Mouse (Mus musculus): ENCODE data around the gene Ifitm1. TPM values are rescaled to one million over a fixed set of nuclear protein-coding genes. Genes with fewer than 3 reads are reported as not detected.
A peak's percentile ranks its signal among the peaks of the same experiment; 100 is the strongest.

The Ifitm1 gene
- polyA plus RNA-seq, 1 experiment from 2014 or later = 7.4 TPM

DNA sequence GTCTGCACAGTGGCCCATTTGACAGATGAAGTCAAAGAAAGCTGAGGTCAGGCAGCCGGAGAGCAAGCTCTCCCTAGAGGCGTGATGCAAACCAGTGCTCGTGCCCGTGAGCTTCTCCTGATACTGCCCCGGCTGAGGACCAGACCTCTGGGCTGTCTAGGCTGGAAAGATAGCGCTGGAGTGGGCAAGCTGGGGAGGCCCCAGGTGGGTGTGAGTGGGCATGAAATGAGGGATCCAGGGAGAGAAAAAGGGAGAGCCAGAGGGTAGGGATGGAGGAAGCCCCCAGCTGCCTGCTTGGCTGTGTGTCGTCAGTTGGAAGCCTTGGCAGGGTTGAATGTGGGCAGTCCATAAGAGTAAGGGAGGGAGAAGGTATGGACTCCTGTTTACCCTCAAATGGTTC lies 22.8 kb upstream of the Ifitm1 start:
- Histone ChIP-seq H3K4me1 (ENCODE audit: control insufficient read depth in 2 of 2, insufficient read depth in 2 of 2, low read length in 2 of 2) (peaks cover 20 to 29% of the 10 kb centered on the region in 2 experiments), H3K27me3 (ENCODE audit: control insufficient read depth, insufficient read depth, low read length) (no peaks in the 10 kb centered on the region)
- WGBS = 80% methylated on average over 7 of the region's 7 CpGs

GRCm38 (mm10) chr7:140945247-140945646 lies 21.8 kb upstream of the Ifitm1 start:
- Histone ChIP-seq H3K4me3 (ENCODE audit: control insufficient read depth in 1 of 2, insufficient read depth in 1 of 2, low read depth in 1 of 2, low read length in 2 of 2) (no peak overlapping the region), H3K27me3 (ENCODE audit: control insufficient read depth, insufficient read depth, low read length) (no peaks in the 10 kb centered on the region), H3K4me1 (ENCODE audit: control insufficient read depth in 2 of 2, insufficient read depth in 2 of 2, low read length in 2 of 2) (peaks cover 20 to 29% of the 10 kb centered on the region in 2 experiments), H3K9ac (ENCODE audit: low read length) (no peak overlapping the region), H3K4me2 (ENCODE audit: low read length) (no peak overlapping the region), H3K27ac (replicated peaks in 1 of 2; ENCODE audit: control insufficient read depth in 1 of 2, insufficient read depth in 1 of 2, low read depth in 2 of 2, low read length in 2 of 2) (no peak overlapping the region), H3K9me3 (ENCODE audit: control insufficient read depth, low read length) (no peaks in the 10 kb centered on the region), H3K36me3 (ENCODE audit: control insufficient read depth, insufficient read depth, low read length) (peaks cover 52% of the 10 kb centered on the region)
- 89% methylated on average over 5 of the region's 5 CpGs for WGBS
- no peak for ATAC-seq (ENCODE audit: insufficient number of reproducible peaks, insufficient read depth, low FRiP score, low read depth)

More for the DNA sequence above, 22.8 kb upstream of the Ifitm1 start:
- H3K9me3 ChIP-seq (ENCODE audit: control insufficient read depth, low read length) = no peaks in the 10 kb centered on the region
- H3K36me3 ChIP-seq (ENCODE audit: control insufficient read depth, insufficient read depth, low read length) = peaks cover 44% of the 10 kb centered on the region
- no peak overlapping the region for H3K4me2 ChIP-seq (ENCODE audit: low read length)
- H3K9ac ChIP-seq (ENCODE audit: low read length) = no peak overlapping the region
- no peak for ATAC-seq (ENCODE audit: insufficient number of reproducible peaks, insufficient read depth, low FRiP score, low read depth)
- H3K4me3 ChIP-seq (ENCODE audit: control insufficient read depth in 1 of 2, insufficient read depth in 1 of 2, low read depth in 1 of 2, low read length in 2 of 2) = no peak overlapping the region
- no peak overlapping the region for H3K27ac ChIP-seq (replicated peaks in 1 of 2; ENCODE audit: control insufficient read depth in 1 of 2, insufficient read depth in 1 of 2, low read depth in 2 of 2, low read length in 2 of 2)

DNA sequence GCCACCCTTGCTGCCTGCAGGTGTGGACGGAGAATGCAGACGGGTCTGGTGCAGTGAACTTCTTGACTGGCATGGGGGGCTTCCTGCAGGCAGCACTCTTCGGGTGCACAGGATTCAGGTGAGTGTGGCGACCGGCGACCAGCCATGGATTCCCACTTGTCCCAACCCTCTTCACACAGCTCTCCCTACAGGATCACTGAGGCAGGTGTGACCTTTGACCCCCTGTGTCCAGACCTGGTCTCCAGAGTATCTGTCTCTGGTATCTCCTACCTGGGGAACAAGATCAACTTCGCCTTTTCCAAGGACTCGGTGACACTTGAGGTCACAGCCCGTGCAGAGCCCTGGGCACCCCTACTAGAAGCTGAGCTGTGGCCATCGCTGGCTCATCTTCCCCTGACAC lies 20.7 kb upstream of the Ifitm1 start:
- H3K9me3 ChIP-seq (ENCODE audit: control insufficient read depth, low read length) = no peaks in the 10 kb centered on the region
- H3K4me2 ChIP-seq (ENCODE audit: low read length) = no peak overlapping the region
- 85% methylated on average over 10 of the region's 10 CpGs for WGBS
- H3K36me3 ChIP-seq (ENCODE audit: control insufficient read depth, insufficient read depth, low read length) = peaks cover 52% of the 10 kb centered on the region
- peak overlapping the region; percentile 26 to 74; a peak in 3 of 4 replicates for H3K27ac ChIP-seq (replicated peaks in 1 of 2; ENCODE audit: control insufficient read depth in 1 of 2, insufficient read depth in 1 of 2, low read depth in 2 of 2, low read length in 2 of 2)
- H3K4me1 ChIP-seq (ENCODE audit: control insufficient read depth in 2 of 2, insufficient read depth in 2 of 2, low read length in 2 of 2) = peaks cover 28 to 32% of the 10 kb centered on the region in 2 experiments
- no peak overlapping the region for H3K9ac ChIP-seq (ENCODE audit: low read length)
- no peak for ATAC-seq (ENCODE audit: insufficient number of reproducible peaks, insufficient read depth, low FRiP score, low read depth)
- no peaks in the 10 kb centered on the region for H3K27me3 ChIP-seq (ENCODE audit: control insufficient read depth, insufficient read depth, low read length)
- no peak overlapping the region for H3K4me3 ChIP-seq (ENCODE audit: control insufficient read depth in 1 of 2, insufficient read depth in 1 of 2, low read depth in 1 of 2, low read length in 2 of 2)

DNA sequence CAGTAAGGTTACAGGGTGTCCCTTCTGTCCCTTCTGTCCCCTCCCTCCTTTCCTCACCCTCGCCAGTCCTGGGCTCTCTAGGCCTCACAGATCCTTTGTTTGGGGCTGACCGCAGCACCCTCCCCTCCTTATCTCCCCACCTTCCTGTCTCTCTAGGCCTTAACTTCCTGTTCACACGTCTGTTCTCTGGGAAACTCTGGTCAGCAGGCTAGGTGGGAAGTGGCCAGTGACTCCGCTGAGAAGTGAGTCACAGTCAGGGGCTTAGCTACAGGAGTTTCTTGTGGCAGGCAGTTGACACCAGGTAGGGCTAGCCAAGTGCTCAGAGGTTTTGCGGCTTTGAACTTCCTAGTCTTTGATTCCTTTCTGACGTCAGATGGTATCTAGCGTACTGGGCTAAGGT lies 20.0 kb upstream of the Ifitm1 start:
- peak overlapping the region; percentile 38; the same call in 1 of the 2 replicates for H3K9ac ChIP-seq (ENCODE audit: low read length)
- 34% methylated on average over 7 of the region's 7 CpGs for WGBS
- no peaks in the 10 kb centered on the region for H3K27me3 ChIP-seq (ENCODE audit: control insufficient read depth, insufficient read depth, low read length)
- peaks cover 52% of the 10 kb centered on the region for H3K36me3 ChIP-seq (ENCODE audit: control insufficient read depth, insufficient read depth, low read length)
- peaks cover 30 to 37% of the 10 kb centered on the region in 2 experiments for H3K4me1 ChIP-seq (ENCODE audit: control insufficient read depth in 2 of 2, insufficient read depth in 2 of 2, low read length in 2 of 2)
- H3K4me2 ChIP-seq (ENCODE audit: low read length) = no peak overlapping the region
- no peaks in the 10 kb centered on the region for H3K9me3 ChIP-seq (ENCODE audit: control insufficient read depth, low read length)
- ATAC-seq (ENCODE audit: insufficient number of reproducible peaks, insufficient read depth, low FRiP score, low read depth) = peak; percentile 43; the same call in 1 of the 2 replicates
- peak overlapping the region; percentile 74 to 75 for H3K27ac ChIP-seq (replicated peaks in 1 of 2; ENCODE audit: control insufficient read depth in 1 of 2, insufficient read depth in 1 of 2, low read depth in 2 of 2, low read length in 2 of 2)
- no peak overlapping the region for H3K4me3 ChIP-seq (ENCODE audit: control insufficient read depth in 1 of 2, insufficient read depth in 1 of 2, low read depth in 1 of 2, low read length in 2 of 2)

- Histone ChIP-seq H3K36me3 (ENCODE audit: control insufficient read depth, insufficient read depth, low read length) (peaks cover 59% of the 10 kb centered on the region), H3K27ac (replicated peaks in 1 of 2; ENCODE audit: control insufficient read depth in 1 of 2, insufficient read depth in 1 of 2, low read depth in 2 of 2, low read length in 2 of 2) (peak overlapping the region; percentile 53 to 74), H3K4me3 (ENCODE audit: control insufficient read depth in 1 of 2, insufficient read depth in 1 of 2, low read depth in 1 of 2, low read length in 2 of 2) (no peak overlapping the region), H3K4me1 (ENCODE audit: control insufficient read depth in 2 of 2, insufficient read depth in 2 of 2, low read length in 2 of 2) (peaks cover 29 to 34% of the 10 kb centered on the region in 2 experiments), H3K9me3 (ENCODE audit: control insufficient read depth, low read length) (no peaks in the 10 kb centered on the region), H3K27me3 (ENCODE audit: control insufficient read depth, insufficient read depth, low read length) (no peaks in the 10 kb centered on the region), H3K9ac (ENCODE audit: low read length) (no peak overlapping the region), H3K4me2 (ENCODE audit: low read length) (no peak overlapping the region)
- no peak for ATAC-seq (ENCODE audit: insufficient number of reproducible peaks, insufficient read depth, low FRiP score, low read depth)
- 32% methylated on average over 8 of the region's 8 CpGs for WGBS
Observed at GRCm38 (mm10) chr7:140948161-140948560, 18.9 kb upstream of the Ifitm1 start.

DNA sequence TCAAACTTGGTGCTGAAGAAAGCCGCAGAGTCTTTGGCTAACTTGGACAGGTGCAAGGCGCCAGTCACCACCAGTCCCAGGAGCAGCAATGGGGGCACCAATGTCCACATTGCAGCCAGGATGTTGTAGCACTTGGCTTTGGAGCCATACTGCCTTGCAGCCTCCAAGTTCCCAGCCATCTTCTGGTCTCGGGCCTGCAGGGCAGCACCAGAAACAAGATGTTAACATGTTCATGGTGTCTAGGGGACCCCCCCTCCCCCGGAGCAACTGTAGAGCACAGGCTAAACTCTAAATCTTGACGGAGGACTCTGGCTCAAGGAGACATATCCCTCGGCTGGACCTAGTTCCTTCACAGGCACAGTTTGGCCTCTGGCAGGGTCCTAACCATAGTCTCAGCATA lies 17.8 kb upstream of the Ifitm1 start:
- 85% methylated on average over 6 of the region's 6 CpGs for WGBS
- no peak overlapping the region for H3K27ac ChIP-seq (replicated peaks in 1 of 2; ENCODE audit: control insufficient read depth in 1 of 2, insufficient read depth in 1 of 2, low read depth in 2 of 2, low read length in 2 of 2)
- ATAC-seq (ENCODE audit: insufficient number of reproducible peaks, insufficient read depth, low FRiP score, low read depth) = no peak
- H3K4me1 ChIP-seq (ENCODE audit: control insufficient read depth in 2 of 2, insufficient read depth in 2 of 2, low read length in 2 of 2) = peaks cover 29 to 38% of the 10 kb centered on the region in 2 experiments
- peaks cover 59% of the 10 kb centered on the region for H3K36me3 ChIP-seq (ENCODE audit: control insufficient read depth, insufficient read depth, low read length)
- no peak overlapping the region for H3K4me3 ChIP-seq (ENCODE audit: control insufficient read depth in 1 of 2, insufficient read depth in 1 of 2, low read depth in 1 of 2, low read length in 2 of 2)
- no peak overlapping the region for H3K4me2 ChIP-seq (ENCODE audit: low read length)
- no peaks in the 10 kb centered on the region for H3K27me3 ChIP-seq (ENCODE audit: control insufficient read depth, insufficient read depth, low read length)
- no peak overlapping the region for H3K9ac ChIP-seq (ENCODE audit: low read length)
- no peaks in the 10 kb centered on the region for H3K9me3 ChIP-seq (ENCODE audit: control insufficient read depth, low read length)

DNA sequence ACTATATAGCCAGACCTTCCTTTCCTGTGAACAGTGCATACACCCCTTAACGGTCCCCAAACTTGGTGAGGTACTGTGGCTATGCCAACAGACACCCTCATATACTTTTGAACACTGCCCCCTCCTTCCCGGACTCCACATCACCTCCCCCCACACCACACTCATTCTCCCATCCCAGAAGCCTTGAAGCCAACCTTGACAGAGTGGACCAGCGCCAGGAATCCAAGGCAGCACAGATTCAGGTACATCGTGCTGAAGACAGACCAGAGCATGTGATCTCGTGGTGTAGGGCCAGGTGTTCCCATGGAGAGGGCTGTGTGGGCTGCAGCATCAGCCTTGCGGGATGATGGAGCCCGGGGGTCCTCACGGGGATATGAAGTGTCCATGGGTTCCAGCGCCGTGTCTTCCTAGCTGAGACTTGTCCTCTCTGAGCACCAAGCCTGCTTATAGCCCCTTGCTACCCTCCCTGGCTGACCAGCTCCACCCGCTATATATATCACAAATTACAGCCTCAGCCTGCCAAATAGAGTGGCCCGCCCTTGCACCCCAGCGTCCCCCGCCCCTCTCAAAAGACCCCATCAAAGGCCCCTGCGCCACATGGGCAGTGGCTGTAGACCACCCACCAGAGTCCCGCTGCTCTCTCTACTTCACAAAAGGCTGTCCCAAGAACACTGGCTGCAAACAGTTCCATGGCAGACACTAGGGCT lies 17.0 kb upstream of the Ifitm1 start, which contains the start of gene Ifitm5:
TSS of gene Ifitm5 (minus strand) at position 468 of the 707 bp plus-strand sequence.
- Histone ChIP-seq H3K27ac (replicated peaks in 1 of 2; ENCODE audit: control insufficient read depth in 1 of 2, insufficient read depth in 1 of 2, low read depth in 2 of 2, low read length in 2 of 2) (peak within 1 kb of the TSS; percentile 39 to 63), H3K4me3 (ENCODE audit: control insufficient read depth in 1 of 2, insufficient read depth in 1 of 2, low read depth in 1 of 2, low read length in 2 of 2) (no peak within 1 kb of the TSS), H3K4me2 (ENCODE audit: low read length) (no peak within 1 kb of the TSS; the same call in 1 of the 2 replicates), H3K9me3 (ENCODE audit: control insufficient read depth, low read length) (no peaks in the 10 kb centered on the region), H3K4me1 (ENCODE audit: control insufficient read depth in 2 of 2, insufficient read depth in 2 of 2, low read length in 2 of 2) (peaks cover 29 to 43% of the 10 kb centered on the region in 2 experiments), H3K9ac (ENCODE audit: low read length) (no peak within 1 kb of the TSS), H3K27me3 (ENCODE audit: control insufficient read depth, insufficient read depth, low read length) (no peaks in the 10 kb centered on the region), H3K36me3 (ENCODE audit: control insufficient read depth, insufficient read depth, low read length) (peaks cover 55% of the 10 kb centered on the region)
- ATAC-seq (ENCODE audit: insufficient number of reproducible peaks, insufficient read depth, low FRiP score, low read depth) = no peak
- WGBS = 85% methylated on average over 16 of the region's 16 CpGs
